49 mouse cellular contexts compared by ENCODE assay signal in genomic region chr19:29953833-29954232, GRCm38 (mm10). TPM values are rescaled to one million over a fixed set of nuclear protein-coding genes. Genes with fewer than 3 reads are reported as not detected.
"Had no signal": no experiment of that assay in that cellular context is flagged by ENCODE, and none has a peak within 500 bp of the region (broad histone marks: within the 10 kb centered on the region; RNA-seq: fewer than 3 reads in every experiment).

No protein-coding gene starts in this region.

- H3K4me2 ChIP-seq: heart, embryonic 11.5 days; heart, embryonic 12.5 days; heart, embryonic 13.5 days; heart, embryonic 15.5 days; hindbrain, embryonic 12.5 days; hindbrain, embryonic 13.5 days; hindbrain, embryonic 14.5 days; hindbrain, embryonic 15.5 days; intestine, embryonic 15.5 days; kidney, embryonic 15.5 days had no signal

- DNase-seq: heart, postnatal 10 days; heart, postnatal 14 days; heart, postnatal 36 days; kidney, adult 11 months; kidney, adult 18-20 months; kidney, adult 2 months; kidney, adult 8-10 months; kidney, adult 9 months; kidney, postnatal 10 days; kidney, postnatal 14 days; kidney, postnatal 36 days; kidney, postnatal 4 days; layer of hippocampus, adult 9-11 months; layer of hippocampus, postnatal 36 days had no signal

- ATAC-seq: hindbrain, embryonic 16.5 days; hindbrain, postnatal 0 days; inflammation-experienced regulatory T-cells, adult 6 months; intestine, embryonic 15.5 days; intestine, embryonic 16.5 days; intestine, postnatal 0 days had no signal

- H3K9me3 ChIP-seq: heart, embryonic 12.5 days; heart, embryonic 13.5 days; heart, embryonic 15.5 days; hindbrain, embryonic 10.5 days; hindbrain, embryonic 12.5 days; hindbrain, embryonic 13.5 days; hindbrain, embryonic 15.5 days; intestine, embryonic 15.5 days; kidney, embryonic 15.5 days had no signal

- H3K4me1 ChIP-seq: heart, embryonic 12.5 days; heart, embryonic 13.5 days; hindbrain, embryonic 12.5 days had no signal

- H3K27ac ChIP-seq: heart, embryonic 13.5 days; heart, embryonic 15.5 days; hindbrain, embryonic 10.5 days; hindbrain, embryonic 12.5 days; hindbrain, embryonic 13.5 days; hindbrain, embryonic 14.5 days; hindbrain, embryonic 15.5 days; hindbrain, postnatal 0 days; intestine, embryonic 15.5 days; kidney, embryonic 15.5 days; kidney, postnatal 0 days; layer of hippocampus, adult 2 months; left cerebral cortex, adult 2 months had no signal

- H3K27me3 ChIP-seq: heart, embryonic 12.5 days; heart, embryonic 13.5 days; heart, embryonic 15.5 days; hindbrain, embryonic 12.5 days; hindbrain, embryonic 13.5 days; hindbrain, embryonic 15.5 days; intestine, embryonic 15.5 days; kidney, embryonic 15.5 days had no signal

- H3K4me3 ChIP-seq: heart, embryonic 12.5 days; heart, embryonic 13.5 days; heart, embryonic 15.5 days; hindbrain, embryonic 10.5 days; hindbrain, embryonic 12.5 days; hindbrain, embryonic 13.5 days; hindbrain, embryonic 15.5 days; intestine, embryonic 15.5 days; kidney, embryonic 15.5 days; layer of hippocampus, adult 2 months; left cerebral cortex, adult 2 months had no signal

- H3K9ac ChIP-seq: heart, embryonic 12.5 days; heart, embryonic 13.5 days; heart, embryonic 15.5 days; hindbrain, embryonic 12.5 days; hindbrain, embryonic 13.5 days; hindbrain, embryonic 14.5 days; hindbrain, embryonic 15.5 days; intestine, embryonic 15.5 days; kidney, embryonic 15.5 days had no signal

- H3K36me3 ChIP-seq: heart, embryonic 12.5 days; heart, embryonic 13.5 days; heart, embryonic 15.5 days; hindbrain, embryonic 10.5 days; hindbrain, embryonic 12.5 days; hindbrain, embryonic 13.5 days; hindbrain, embryonic 15.5 days; intestine, embryonic 15.5 days had no signal

RNA-seq across cellular contexts. Expression of gene Il33, which starts 28.9 kb away (rescaled TPM):
- total RNA-seq: hematopoietic stem cell, adult 5-6 weeks had no signal

RNA-seq across cellular contexts. Expression of gene Trpd52l3, which starts 49.8 kb away (rescaled TPM):
- total RNA-seq: heart, postnatal 10 days; heart, postnatal 14 days; heart, postnatal 25 days; heart, postnatal 36 days; hematopoietic stem cell, adult 5-6 weeks; hindbrain, postnatal 0 days; layer of hippocampus, adult 18-20 months; layer of hippocampus, adult 2 months; layer of hippocampus, adult 8-10 months; layer of hippocampus, postnatal 10 days; layer of hippocampus, postnatal 14 days; layer of hippocampus, postnatal 25 days; layer of hippocampus, postnatal 36 days; left cerebral cortex, adult 18-20 months; left cerebral cortex, adult 2 months; left cerebral cortex, adult 8-10 months had no signal
- polyA plus RNA-seq: heart, embryonic 11.5 days; heart, embryonic 12.5 days; heart, embryonic 13.5 days; heart, embryonic 14.5 days; heart, embryonic 15.5 days; heart, embryonic 16.5 days; heart, postnatal 0 days; hindbrain, embryonic 10.5 days; hindbrain, embryonic 11.5 days; hindbrain, embryonic 12.5 days; hindbrain, embryonic 13.5 days; hindbrain, embryonic 14.5 days; hindbrain, embryonic 15.5 days; hindbrain, embryonic 16.5 days; hindbrain, postnatal 0 days; inflammation-experienced regulatory T-cells, adult 6 months; intestine, embryonic 14.5 days; intestine, embryonic 15.5 days; intestine, embryonic 16.5 days; intestine, postnatal 0 days; kidney, adult 2 months; kidney, embryonic 14.5 days; kidney, embryonic 15.5 days; kidney, postnatal 0 days; large intestine, adult 2 months had no signal
